Mouse (Mus musculus): ENCODE data around the gene Ddo.

Ddo gene

DNA sequence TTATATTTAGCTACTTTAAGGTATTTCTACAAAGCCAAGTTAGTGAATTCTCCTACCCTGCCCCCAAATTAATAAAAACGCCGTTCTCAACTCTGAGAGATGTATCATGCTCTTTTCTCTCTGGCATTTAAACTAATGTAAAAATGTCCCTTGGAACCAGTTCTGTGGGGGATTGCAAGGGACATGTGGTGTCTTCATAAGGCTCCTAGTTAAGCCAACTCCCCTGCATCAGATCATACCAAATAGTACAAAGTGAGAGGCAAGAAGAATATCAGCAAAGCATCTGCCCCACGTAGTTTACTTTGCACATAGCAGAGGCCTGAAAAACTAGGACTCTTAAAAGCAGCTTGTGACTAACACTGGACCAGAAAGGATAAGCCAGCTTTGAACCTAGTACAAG lies 86.9 kb downstream of the Ddo start:
- DNase-seq (ENCODE audit: low spot score): no peak

DNA sequence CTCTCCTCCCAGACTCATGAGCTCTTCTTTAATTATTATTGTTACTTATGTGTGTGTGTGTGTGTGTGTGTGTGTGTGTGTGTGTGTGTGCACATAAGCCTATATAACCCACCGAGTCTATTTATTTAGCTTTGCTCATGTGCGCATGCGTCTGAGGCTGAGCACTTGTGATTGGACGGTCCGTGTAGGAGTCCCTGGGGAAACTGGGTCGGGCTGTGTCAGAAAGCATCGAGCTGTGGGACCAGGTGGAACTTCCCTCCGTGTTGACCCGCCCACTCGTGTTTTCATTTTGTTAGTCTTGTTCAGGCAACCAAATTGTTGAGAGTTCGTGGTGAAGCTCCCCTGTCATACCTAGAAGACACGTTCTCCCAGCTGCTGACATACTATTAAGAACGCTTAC lies 88.6 kb downstream of the Ddo start:
- DNase-seq (ENCODE audit: low spot score): no peak

GRCm38 (mm10) chr10:40719062-40719461 lies 89.3 kb downstream of the Ddo start:
- DNase-seq (ENCODE audit: low spot score): no peak

GRCm38 (mm10) chr10:40720883-40721282 lies 91.1 kb downstream of the Ddo start:
- no peak for DNase-seq (ENCODE audit: low spot score)

- no peak for DNase-seq (ENCODE audit: low spot score)
Observed at GRCm38 (mm10) chr10:40724342-40724741, 94.5 kb downstream of the Ddo start.

DNA sequence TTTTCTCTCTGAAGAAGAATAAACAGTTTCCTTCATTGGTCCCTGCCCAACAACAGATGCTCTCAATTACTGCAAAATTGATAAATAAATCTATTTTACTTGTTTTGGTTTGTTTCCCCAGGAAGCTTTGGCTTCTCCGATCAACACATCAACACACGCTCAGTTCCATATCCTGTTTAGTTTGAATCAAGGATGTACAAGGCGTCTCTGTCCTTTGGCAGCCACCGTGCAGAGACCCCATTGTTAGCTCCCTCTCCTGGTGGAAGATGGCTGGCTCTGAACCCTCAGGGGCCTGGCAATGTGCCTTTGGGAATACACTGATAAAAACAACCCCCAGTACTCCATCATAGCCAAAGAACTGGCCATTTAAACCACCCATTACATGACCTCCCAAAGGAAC lies 95.3 kb downstream of the Ddo start:
- no peak for DNase-seq (ENCODE audit: low spot score)

- no peak for DNase-seq (ENCODE audit: low spot score)
Observed at GRCm38 (mm10) chr10:40725471-40725870, 95.7 kb downstream of the Ddo start.

GRCm38 (mm10) chr10:40726288-40726902 lies 96.6 kb downstream of the Ddo start:
- no peak for DNase-seq (ENCODE audit: low spot score)

DNA sequence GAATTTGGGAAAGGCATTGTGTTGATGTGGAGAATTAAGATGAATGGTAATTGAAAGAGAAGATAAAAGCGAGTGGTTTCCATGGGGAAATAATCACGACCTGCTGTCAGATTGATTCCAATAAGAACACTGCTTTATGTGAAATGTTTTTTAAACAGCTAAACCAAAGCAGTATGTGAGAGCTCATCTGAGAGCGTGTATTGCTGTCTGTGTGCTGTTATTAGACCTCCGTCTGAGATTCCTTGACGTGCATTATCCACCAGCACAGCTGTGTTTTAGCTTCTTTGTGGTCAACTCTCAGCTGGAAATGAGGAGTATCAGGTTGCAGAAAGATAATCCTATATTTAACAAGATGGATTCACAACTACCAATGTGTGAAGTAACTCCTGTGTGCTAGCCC lies 97.2 kb downstream of the Ddo start:
- DNase-seq (ENCODE audit: low spot score): no peak

GRCm38 (mm10) chr10:40730200-40730599 lies 100.4 kb downstream of the Ddo start:
- no peak for DNase-seq (ENCODE audit: low spot score)

Measured in ovary, postnatal 10 days (tissue).